Mouse (Mus musculus) erythroblast, adult 5-6 weeks (primary cell): ENCODE results near the gene Olfr1019. TPM values are rescaled to one million over a fixed set of nuclear protein-coding genes. Genes with fewer than 3 reads are reported as not detected.

ENCODE experiments used
- ATAC-seq: replicated peaks from 2 replicates; pipeline ENCODE4 v1.8.0; 2016; ENCODE audit warnings: moderate number of reproducible peaks, mild to moderate bottlenecking, moderate TSS enrichment, inconsistent platforms; ENCODE audit not compliant: poor library complexity, low FRiP score, severe bottlenecking
- total RNA-seq, 2 experiments: library from RNA; stranded (forward) in 1 of 2; stranded (reverse) in 1 of 2; fragments of 150-400 nt in 1 of 2; fragments of 200-764, 138-1000 nt in 1 of 2; gene quantifications; 2 replicates each; pipeline versions ENCODE4 v1.2.3 to v1.2.4; 2015 to 2017; ENCODE audit warnings: low replicate concordance in 2 of 2

Gene Olfr1019
- total RNA-seq (2015; ENCODE audit: low replicate concordance): not detected in 2 replicates
- not detected in 2 replicates for total RNA-seq (2017; ENCODE audit: low replicate concordance)

- ATAC-seq: no peak
Measured at GRCm38 (mm10) chr2:85845383-85845782, at the start of gene Olfr1019. Gene Olfr1019, minus strand, starts transcription at chr2:85845483.

- no peak for ATAC-seq
Measured at GRCm38 (mm10) chr2:85885340-85885739, 40.1 kb upstream of the Olfr1019 start, which contains the start of gene Olfr1023. Gene Olfr1023, plus strand, starts transcription at chr2:85885640.

GRCm38 (mm10) chr2:85868294-85868693 is 23.0 kb upstream of the Olfr1019 start, which contains the start of gene Olfr1022:
Gene Olfr1022, plus strand, starts transcription at chr2:85868594.
- no peak for ATAC-seq

GRCm38 (mm10) chr2:85846730-85847129 is 1.4 kb upstream of the Olfr1019 start, which contains the start of gene Olfr1020:
Gene Olfr1020, plus strand, starts transcription at chr2:85847030.
- no peak for ATAC-seq

GRCm38 (mm10) chr2:85818179-85818578 is 27.1 kb downstream of the Olfr1019 start, which contains the start of gene Olfr1018:
Gene Olfr1018, plus strand, starts transcription at chr2:85818479.
- no peak for ATAC-seq

- no peak for ATAC-seq
Measured at GRCm38 (mm10) chr2:85804501-85804900, 40.8 kb downstream of the Olfr1019 start.

- no peak for ATAC-seq
Measured at GRCm38 (mm10) chr2:85802444-85802843, 42.8 kb downstream of the Olfr1019 start, which contains the start of gene Olfr1016. Gene Olfr1016, minus strand, starts transcription at chr2:85802544.

- ATAC-seq: no peak
Measured at GRCm38 (mm10) chr2:85792331-85792730, 53.0 kb downstream of the Olfr1019 start.

Other genes with a start within 250 kb of the Olfr1019 start
- gene Olfr1000, start 233.6 kb downstream of the Olfr1019 start, total RNA-seq (2015; ENCODE audit: low replicate concordance): not detected in 2 replicates
- not detected in 2 replicates for gene Olfr1000, start 233.6 kb downstream of the Olfr1019 start, total RNA-seq (2017; ENCODE audit: low replicate concordance)
- not detected in 2 replicates for gene Olfr1002, start 194.8 kb downstream of the Olfr1019 start, total RNA-seq (2015; ENCODE audit: low replicate concordance)
- not detected in 2 replicates for gene Olfr1002, start 194.8 kb downstream of the Olfr1019 start, total RNA-seq (2017; ENCODE audit: low replicate concordance)
- not detected in 2 replicates for gene Olfr154, start 181.0 kb downstream of the Olfr1019 start, total RNA-seq (2015; ENCODE audit: low replicate concordance)
- gene Olfr154, start 181.0 kb downstream of the Olfr1019 start, total RNA-seq (2017; ENCODE audit: low replicate concordance): not detected in 2 replicates
- gene Olfr1006, start 166.7 kb downstream of the Olfr1019 start, total RNA-seq (2015; ENCODE audit: low replicate concordance): not detected in 2 replicates
- not detected in 2 replicates for gene Olfr1006, start 166.7 kb downstream of the Olfr1019 start, total RNA-seq (2017; ENCODE audit: low replicate concordance)
- not detected in 2 replicates for gene Olfr1008, start 156.1 kb downstream of the Olfr1019 start, total RNA-seq (2015; ENCODE audit: low replicate concordance)
- gene Olfr1008, start 156.1 kb downstream of the Olfr1019 start, total RNA-seq (2017; ENCODE audit: low replicate concordance): not detected in 2 replicates
- not detected in 2 replicates for gene Olfr1009, start 130.1 kb downstream of the Olfr1019 start, total RNA-seq (2015; ENCODE audit: low replicate concordance)
- not detected in 2 replicates for gene Olfr1009, start 130.1 kb downstream of the Olfr1019 start, total RNA-seq (2017; ENCODE audit: low replicate concordance)
- not detected in 2 replicates for gene Olfr1012, start 82.7 kb downstream of the Olfr1019 start, total RNA-seq (2015; ENCODE audit: low replicate concordance)
- not detected in 2 replicates for gene Olfr1012, start 82.7 kb downstream of the Olfr1019 start, total RNA-seq (2017; ENCODE audit: low replicate concordance)
- gene Olfr1013, start 78.4 kb downstream of the Olfr1019 start, total RNA-seq (2015; ENCODE audit: low replicate concordance): not detected in 2 replicates
- gene Olfr1013, start 78.4 kb downstream of the Olfr1019 start, total RNA-seq (2017; ENCODE audit: low replicate concordance): not detected in 2 replicates
- not detected in 2 replicates for gene Olfr1014, start 72.8 kb downstream of the Olfr1019 start, total RNA-seq (2015; ENCODE audit: low replicate concordance)
- not detected in 2 replicates for gene Olfr1014, start 72.8 kb downstream of the Olfr1019 start, total RNA-seq (2017; ENCODE audit: low replicate concordance)
- gene Olfr1015, start 63.5 kb downstream of the Olfr1019 start, total RNA-seq (2015; ENCODE audit: low replicate concordance): not detected in 2 replicates
- 1.1 TPM in 1 of 2 replicates, not detected in the other for gene Olfr1015, start 63.5 kb downstream of the Olfr1019 start, total RNA-seq (2017; ENCODE audit: low replicate concordance)
- not detected in 2 replicates for gene Olfr1016, start 42.9 kb downstream of the Olfr1019 start, total RNA-seq (2015; ENCODE audit: low replicate concordance)
- 1.4 TPM in 1 of 2 replicates, not detected in the other for gene Olfr1016, start 42.9 kb downstream of the Olfr1019 start, total RNA-seq (2017; ENCODE audit: low replicate concordance)
- gene Olfr1018, start 27.0 kb downstream of the Olfr1019 start, total RNA-seq (2015; ENCODE audit: low replicate concordance): not detected in 2 replicates
- not detected in 2 replicates for gene Olfr1018, start 27.0 kb downstream of the Olfr1019 start, total RNA-seq (2017; ENCODE audit: low replicate concordance)
- not detected in 2 replicates for gene Olfr1020, start 1.5 kb upstream of the Olfr1019 start, total RNA-seq (2015; ENCODE audit: low replicate concordance)
- gene Olfr1020, start 1.5 kb upstream of the Olfr1019 start, total RNA-seq (2017; ENCODE audit: low replicate concordance): not detected in 2 replicates
- not detected in 2 replicates for gene Olfr1022, start 23.1 kb upstream of the Olfr1019 start, total RNA-seq (2015; ENCODE audit: low replicate concordance)
- not detected in 2 replicates for gene Olfr1022, start 23.1 kb upstream of the Olfr1019 start, total RNA-seq (2017; ENCODE audit: low replicate concordance)
- not detected in 2 replicates for gene Olfr1023, start 40.2 kb upstream of the Olfr1019 start, total RNA-seq (2015; ENCODE audit: low replicate concordance)
- not detected in 2 replicates for gene Olfr1023, start 40.2 kb upstream of the Olfr1019 start, total RNA-seq (2017; ENCODE audit: low replicate concordance)
- gene Olfr1024, start 59.6 kb upstream of the Olfr1019 start, total RNA-seq (2015; ENCODE audit: low replicate concordance): not detected in 2 replicates
- not detected in 2 replicates for gene Olfr1024, start 59.6 kb upstream of the Olfr1019 start, total RNA-seq (2017; ENCODE audit: low replicate concordance)
- not detected in 2 replicates for gene Olfr1025-ps1, start 69.7 kb upstream of the Olfr1019 start, total RNA-seq (2015; ENCODE audit: low replicate concordance)
- not detected in 2 replicates for gene Olfr1025-ps1, start 69.7 kb upstream of the Olfr1019 start, total RNA-seq (2017; ENCODE audit: low replicate concordance)
- gene Olfr1026, start 76.1 kb upstream of the Olfr1019 start, total RNA-seq (2015; ENCODE audit: low replicate concordance): not detected in 2 replicates
- not detected in 2 replicates for gene Olfr1026, start 76.1 kb upstream of the Olfr1019 start, total RNA-seq (2017; ENCODE audit: low replicate concordance)
- gene Olfr1028, start 105.0 kb upstream of the Olfr1019 start, total RNA-seq (2015; ENCODE audit: low replicate concordance): not detected in 2 replicates
- 0.42 TPM in 1 of 2 replicates, not detected in the other for gene Olfr1028, start 105.0 kb upstream of the Olfr1019 start, total RNA-seq (2017; ENCODE audit: low replicate concordance)
- not detected in 2 replicates for gene Olfr1029, start 128.4 kb upstream of the Olfr1019 start, total RNA-seq (2015; ENCODE audit: low replicate concordance)
- gene Olfr1029, start 128.4 kb upstream of the Olfr1019 start, total RNA-seq (2017; ENCODE audit: low replicate concordance): not detected in 2 replicates
- not detected in 2 replicates for gene Olfr1030, start 133.8 kb upstream of the Olfr1019 start, total RNA-seq (2015; ENCODE audit: low replicate concordance)
- gene Olfr1030, start 133.8 kb upstream of the Olfr1019 start, total RNA-seq (2017; ENCODE audit: low replicate concordance): not detected in 2 replicates
- not detected in 2 replicates for gene Olfr1031, start 144.8 kb upstream of the Olfr1019 start, total RNA-seq (2015; ENCODE audit: low replicate concordance)
- not detected in 2 replicates for gene Olfr1031, start 144.8 kb upstream of the Olfr1019 start, total RNA-seq (2017; ENCODE audit: low replicate concordance)
- not detected in 2 replicates for gene Olfr1032, start 160.1 kb upstream of the Olfr1019 start, total RNA-seq (2015; ENCODE audit: low replicate concordance)
- gene Olfr1032, start 160.1 kb upstream of the Olfr1019 start, total RNA-seq (2017; ENCODE audit: low replicate concordance): not detected in 2 replicates
- gene Olfr1033, start 175.2 kb upstream of the Olfr1019 start, total RNA-seq (2015; ENCODE audit: low replicate concordance): not detected in 2 replicates
- gene Olfr1033, start 175.2 kb upstream of the Olfr1019 start, total RNA-seq (2017; ENCODE audit: low replicate concordance): not detected in 2 replicates
- not detected in 2 replicates for gene Olfr1034, start 200.4 kb upstream of the Olfr1019 start, total RNA-seq (2015; ENCODE audit: low replicate concordance)
- gene Olfr1034, start 200.4 kb upstream of the Olfr1019 start, total RNA-seq (2017; ENCODE audit: low replicate concordance): not detected in 2 replicates
- not detected in 2 replicates for gene Olfr1036, start 228.5 kb upstream of the Olfr1019 start, total RNA-seq (2015; ENCODE audit: low replicate concordance)
- gene Olfr1036, start 228.5 kb upstream of the Olfr1019 start, total RNA-seq (2017; ENCODE audit: low replicate concordance): not detected in 2 replicates
- gene Olfr1037, start 241.9 kb upstream of the Olfr1019 start, total RNA-seq (2015; ENCODE audit: low replicate concordance): not detected in 2 replicates
- gene Olfr1037, start 241.9 kb upstream of the Olfr1019 start, total RNA-seq (2017; ENCODE audit: low replicate concordance): not detected in 2 replicates